Mouse (Mus musculus): ENCODE measurements around the gene Gm21312. TPM values are rescaled to one million over a fixed set of nuclear protein-coding genes. Genes with fewer than 3 reads are reported as not detected.
"Not testable (repeated sequence)": the region's sequence is repeated elsewhere in the genome, so short reads cannot be mapped to it uniquely, and the experiment has no call there.

Gm21312 gene
- total RNA-seq (2021) = not detected
- long read RNA-seq = 0 reads

- DNase-seq (ENCODE audit: low spot score in 2 of 2) = not testable (repeated sequence)
These were observed at the start of gene Gm21312 for GRCm38 (mm10) chr10:104176724-104177123. TSS of gene Gm21312 (plus strand) at chr10:104177024.

- not testable (repeated sequence) for DNase-seq (ENCODE audit: low spot score in 2 of 2)
These were observed 34.1 kb upstream of the Gm21312 start, which contains the start of gene Gm21293 for GRCm38 (mm10) chr10:104142687-104143086. TSS of gene Gm21293 (plus strand) at chr10:104142987.

- DNase-seq (ENCODE audit: low spot score in 2 of 2) = not testable (repeated sequence)
These were observed 25.6 kb upstream of the Gm21312 start, which contains the start of gene Gm6763 for GRCm38 (mm10) chr10:104151197-104151596. TSS of gene Gm6763 (plus strand) at chr10:104151497.

- not testable (repeated sequence) for DNase-seq (ENCODE audit: low spot score in 2 of 2)
These were observed 17.1 kb upstream of the Gm21312 start, which contains the start of gene Gm8764 for GRCm38 (mm10) chr10:104159706-104160105. TSS of gene Gm8764 (plus strand) at chr10:104160006.

- not testable (repeated sequence) for DNase-seq (ENCODE audit: low spot score in 2 of 2)
These were observed 8.6 kb upstream of the Gm21312 start, which contains the start of gene Gm21304 for GRCm38 (mm10) chr10:104168215-104168614. TSS of gene Gm21304 (plus strand) at chr10:104168515.

- not testable (repeated sequence) for DNase-seq (ENCODE audit: low spot score in 2 of 2)
These were observed 8.4 kb downstream of the Gm21312 start, which contains the start of gene Gm20765 for GRCm38 (mm10) chr10:104185233-104185632. TSS of gene Gm20765 (plus strand) at chr10:104185533.

GRCm38 (mm10) chr10:104193742-104194141 is 16.9 kb downstream of the Gm21312 start, which contains the start of gene Gm4340:
TSS of gene Gm4340 (plus strand) at chr10:104194042.
- DNase-seq (ENCODE audit: low spot score in 2 of 2) = not testable (repeated sequence)

GRCm38 (mm10) chr10:104209655-104210054 is 32.8 kb downstream of the Gm21312 start:
- no peak for DNase-seq (ENCODE audit: low spot score in 2 of 2)

GRCm38 (mm10) chr10:104210268-104210990 is 33.6 kb downstream of the Gm21312 start:
- DNase-seq (ENCODE audit: low spot score in 2 of 2) = no peak

- DNase-seq (ENCODE audit: low spot score in 2 of 2) = no peak
These were observed 37.7 kb downstream of the Gm21312 start for GRCm38 (mm10) chr10:104214527-104214926.

- no peak for DNase-seq (ENCODE audit: low spot score in 2 of 2)
These were observed 43.6 kb downstream of the Gm21312 start for GRCm38 (mm10) chr10:104220303-104221021.

Other genes starting within 250 kb of the Gm21312 start
- gene Gm21293, start 34.0 kb upstream of the Gm21312 start, total RNA-seq (2021) = not detected
- gene Gm6763, start 25.5 kb upstream of the Gm21312 start, total RNA-seq (2021) = not detected
- gene Gm8764, start 17.0 kb upstream of the Gm21312 start, total RNA-seq (2021) = not detected
- gene Gm21304, start 8.5 kb upstream of the Gm21312 start, total RNA-seq (2021) = not detected
- not detected for gene Gm20765, start 8.5 kb downstream of the Gm21312 start, total RNA-seq (2021)
- not detected for gene Gm4340, start 17.0 kb downstream of the Gm21312 start, total RNA-seq (2021)

Measured in layer of hippocampus, postnatal 10 days (tissue).